Mouse (Mus musculus) right cerebral cortex, postnatal 36 days (tissue): ENCODE data around the gene Sez6l2.

ENCODE experiments used
- DNase-seq, 2 experiments: peaks; one replicate each; pipeline ENCODE4 v3.0.0; 2022; ENCODE audit warnings: low spot score in 2 of 2, mixed read lengths in 1 of 2

The Sez6l2 gene

DNA sequence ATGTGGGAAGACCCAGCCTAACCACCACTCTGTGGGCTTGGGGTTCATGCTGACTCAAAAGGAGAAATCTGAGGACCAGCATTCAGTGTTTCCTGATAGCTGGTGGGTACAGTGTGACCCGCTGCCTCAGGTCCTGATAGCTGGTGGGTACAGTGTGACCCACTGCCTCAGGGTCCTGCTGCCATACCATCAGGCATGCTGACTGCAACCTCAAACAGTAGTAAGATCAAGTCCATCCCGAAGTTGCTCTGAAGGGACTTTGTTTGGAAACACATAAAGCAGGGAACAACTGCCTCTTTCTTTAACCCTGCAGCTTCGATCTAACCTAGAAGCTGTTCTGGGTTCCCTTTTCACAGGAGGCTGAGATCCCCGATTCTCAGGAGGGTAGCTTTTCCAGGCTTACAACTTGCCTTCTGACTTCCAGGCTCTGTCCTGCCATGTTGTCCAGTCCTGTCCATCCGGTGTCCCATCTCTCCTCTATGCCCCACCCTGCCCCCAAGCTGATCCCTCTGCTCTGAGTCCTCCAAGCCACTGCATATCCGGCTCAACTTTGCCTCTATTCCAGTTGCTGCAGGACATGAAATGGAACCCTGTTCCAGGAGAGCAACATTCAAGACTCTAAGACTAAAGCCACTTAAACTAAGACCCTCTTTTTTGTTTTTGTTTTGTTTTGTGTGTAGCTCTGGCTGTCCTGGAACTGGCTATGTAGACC lies 57.1 kb downstream of the Sez6l2 start:
- DNase-seq: no peak

DNA sequence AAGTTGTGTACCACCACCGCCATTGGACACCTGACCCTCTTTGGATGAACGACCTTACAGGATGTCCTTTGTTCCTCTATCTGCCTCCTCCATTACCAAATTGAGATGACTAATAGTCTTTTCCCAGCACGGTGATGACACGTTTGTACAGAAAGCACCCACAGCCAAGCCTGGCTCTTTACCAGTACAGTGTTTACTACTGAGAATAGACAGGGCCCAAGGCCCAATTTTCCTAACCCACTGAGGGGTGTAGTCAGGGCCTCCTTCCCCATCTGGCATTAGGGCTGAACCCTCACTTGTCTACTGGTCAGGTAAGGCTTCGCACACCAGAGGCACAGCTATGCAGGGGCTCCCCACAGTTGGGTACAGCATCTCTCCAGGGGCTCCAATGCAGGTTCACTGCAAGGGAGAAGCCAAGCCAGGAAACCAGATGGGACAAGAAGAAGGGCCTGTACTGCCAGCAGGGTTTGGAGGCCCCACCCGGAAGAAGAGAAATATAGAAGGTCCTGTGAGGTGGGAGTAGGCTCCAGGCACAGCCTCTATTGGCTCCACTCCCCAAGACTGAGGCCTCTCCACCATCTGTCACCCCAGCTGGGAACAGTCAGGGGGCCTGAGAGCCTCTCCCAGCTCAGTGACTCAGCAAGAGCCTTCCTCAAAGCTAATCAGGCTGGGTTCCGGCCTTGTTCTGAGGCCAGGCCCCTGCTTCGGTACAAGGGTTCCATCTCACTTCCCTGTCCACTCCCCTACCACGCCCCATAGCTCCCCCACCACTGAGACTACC lies 58.1 kb downstream of the Sez6l2 start:
- DNase-seq: peak; percentile 70 to 72

DNA sequence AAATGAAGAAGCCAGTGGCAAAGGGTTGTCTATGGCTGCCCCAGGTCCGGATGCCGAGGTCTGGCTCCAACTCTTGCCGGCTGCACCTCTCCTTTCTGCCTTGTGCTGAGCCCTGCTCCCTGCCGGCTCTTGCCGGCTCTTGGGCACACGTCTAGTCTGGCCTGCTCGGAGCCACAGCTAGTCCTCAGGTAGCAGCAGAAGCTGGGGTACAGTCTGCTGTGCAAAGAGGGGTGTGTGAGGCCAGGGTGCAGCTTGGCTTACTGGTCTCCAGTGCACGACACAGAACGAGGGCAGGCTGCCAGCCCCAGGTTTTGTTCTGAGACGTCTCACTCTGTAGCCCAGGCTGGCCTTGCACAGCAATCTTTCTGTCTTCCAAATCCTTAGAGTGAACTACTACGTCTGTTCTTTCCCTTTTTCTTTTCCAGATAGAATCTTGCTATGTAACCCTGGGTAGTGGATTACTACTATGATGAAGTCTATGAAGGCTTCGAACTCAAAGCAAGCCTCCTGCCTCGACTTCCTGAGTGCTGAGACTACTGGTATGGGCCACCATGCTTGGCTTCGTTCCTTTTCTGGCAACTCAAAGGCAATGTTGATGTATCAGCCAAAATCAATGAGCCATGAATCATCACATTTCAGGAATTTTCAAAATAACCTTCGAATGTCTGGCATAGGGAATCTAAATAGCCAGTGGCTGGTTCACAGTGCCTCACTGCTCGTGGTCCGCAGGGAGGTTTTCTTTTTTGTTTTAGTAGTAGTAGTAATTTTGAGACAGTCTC lies 59.1 kb downstream of the Sez6l2 start:
- no peak for DNase-seq

DNA sequence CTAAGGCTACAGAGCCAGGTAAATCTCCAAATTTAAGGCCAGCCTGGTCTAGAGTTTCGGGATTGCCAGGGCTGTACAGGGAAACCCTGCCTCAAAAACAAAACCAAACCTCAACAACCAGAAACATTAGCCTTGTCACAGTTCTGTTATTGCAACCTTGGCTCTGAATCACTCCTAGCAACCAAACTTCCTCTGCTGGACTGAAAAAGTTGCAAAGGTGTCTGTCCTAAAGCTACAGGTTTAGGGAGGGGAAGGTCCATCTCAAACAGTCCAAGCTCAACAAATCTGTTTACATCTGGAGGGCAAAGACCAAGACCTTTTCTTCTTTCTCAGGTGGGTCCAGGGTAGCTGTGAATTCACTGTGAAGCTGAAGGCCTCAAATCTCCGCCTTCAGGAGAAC lies 60.7 kb downstream of the Sez6l2 start:
- DNase-seq: no peak

DNA sequence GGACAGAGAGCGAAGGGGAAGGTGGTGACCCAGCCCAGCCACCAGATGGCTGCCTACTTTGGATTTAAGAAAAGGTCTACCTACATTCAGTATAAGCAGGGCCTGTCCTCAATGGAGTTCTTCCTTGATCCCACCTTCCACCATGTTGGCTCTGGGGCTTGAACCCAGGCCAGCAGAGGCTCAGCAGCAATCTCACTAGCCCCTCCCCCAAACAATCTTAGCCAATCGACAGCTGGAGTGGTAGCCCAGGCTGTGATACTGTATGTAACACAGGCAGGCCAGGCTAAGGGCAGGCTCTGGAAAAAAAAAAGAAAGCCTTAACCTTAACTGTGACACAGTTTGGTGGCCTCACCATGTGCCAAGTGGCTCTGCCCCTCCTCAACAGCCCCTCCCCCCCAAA lies 61.4 kb downstream of the Sez6l2 start:
- DNase-seq: no peak

DNA sequence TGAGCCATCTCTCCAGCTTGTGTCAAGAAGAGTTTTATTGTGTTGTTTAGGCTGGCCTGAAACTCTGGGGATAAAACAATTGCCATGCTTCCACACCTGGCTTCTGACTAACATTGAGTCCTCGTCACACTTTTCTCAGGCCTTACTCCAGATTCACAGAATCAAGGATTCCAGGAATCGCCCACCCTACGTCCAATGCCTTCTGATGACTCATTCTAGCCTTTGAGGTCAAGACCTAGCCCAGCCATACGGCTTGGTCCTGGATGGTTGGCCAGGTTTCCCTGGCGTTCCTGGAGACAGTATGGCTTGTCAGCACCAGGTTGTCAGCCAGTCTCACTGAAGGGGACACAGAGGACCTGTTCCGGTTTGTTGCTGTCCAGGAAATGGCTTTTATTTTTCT lies 62.0 kb downstream of the Sez6l2 start:
- no peak for DNase-seq

DNA sequence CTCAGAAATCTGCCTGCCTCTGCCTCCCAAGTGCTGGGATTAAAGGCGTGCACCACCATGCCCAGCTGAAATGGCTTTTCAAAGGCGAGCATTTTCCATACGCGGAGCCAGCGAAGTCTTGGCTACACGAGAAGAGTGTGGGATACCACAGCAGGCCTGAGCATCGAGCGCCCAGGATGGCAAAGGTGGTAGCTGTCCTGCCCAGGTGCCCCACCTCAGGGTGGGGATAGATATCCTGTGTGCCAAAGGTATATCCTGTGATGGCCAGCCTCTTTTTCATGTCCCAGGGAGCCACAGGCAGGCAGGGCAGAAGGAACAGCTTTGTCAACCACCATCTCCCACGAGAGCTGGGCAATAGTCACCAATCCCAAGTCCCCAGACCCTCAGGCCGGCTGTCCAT lies 62.5 kb downstream of the Sez6l2 start:
- no peak for DNase-seq

DNA sequence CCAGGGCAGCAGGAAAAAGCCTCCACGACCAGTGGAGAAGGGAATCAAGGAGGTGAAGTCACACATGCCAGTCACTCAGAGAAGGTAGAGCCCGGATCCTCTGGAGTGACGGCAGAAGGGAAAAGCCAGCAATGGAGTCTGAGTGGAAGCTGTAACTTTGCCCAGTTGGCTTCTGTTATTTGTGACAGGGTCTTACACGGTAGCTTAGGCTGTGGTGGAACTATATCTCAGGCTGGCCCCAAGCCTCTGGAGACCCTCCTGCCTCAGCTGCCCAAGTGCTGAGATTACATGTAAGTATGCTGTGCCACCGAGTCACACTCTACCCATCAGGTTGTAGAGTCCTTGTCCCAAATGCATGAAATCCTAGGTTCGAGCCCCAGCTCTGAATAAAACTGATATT lies 63.0 kb downstream of the Sez6l2 start:
- DNase-seq: no peak

DNA sequence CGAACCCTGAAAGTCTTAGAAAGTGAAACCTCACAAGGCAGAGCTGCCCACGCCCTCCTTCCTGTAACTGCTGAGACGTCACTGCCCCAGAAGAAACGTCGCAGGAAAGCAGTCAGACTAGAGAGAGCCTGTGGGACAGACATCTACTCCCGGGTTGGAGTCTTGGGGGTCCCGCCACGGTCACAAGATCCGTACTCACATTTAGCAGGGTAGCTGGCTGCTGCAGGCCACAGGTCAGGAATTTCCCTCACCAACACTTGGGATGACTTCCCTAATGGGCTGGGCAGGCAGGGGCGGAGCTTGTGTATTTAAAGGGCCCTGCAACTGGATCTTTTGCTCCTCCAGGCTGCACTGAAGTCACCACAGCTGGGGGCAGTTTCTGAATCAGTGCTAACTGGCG lies 64.0 kb downstream of the Sez6l2 start, which contains the start of gene Mvp:
TSS of gene Mvp (minus strand) at position 302 of the 400 bp plus-strand sequence.
- no peak for DNase-seq

DNA sequence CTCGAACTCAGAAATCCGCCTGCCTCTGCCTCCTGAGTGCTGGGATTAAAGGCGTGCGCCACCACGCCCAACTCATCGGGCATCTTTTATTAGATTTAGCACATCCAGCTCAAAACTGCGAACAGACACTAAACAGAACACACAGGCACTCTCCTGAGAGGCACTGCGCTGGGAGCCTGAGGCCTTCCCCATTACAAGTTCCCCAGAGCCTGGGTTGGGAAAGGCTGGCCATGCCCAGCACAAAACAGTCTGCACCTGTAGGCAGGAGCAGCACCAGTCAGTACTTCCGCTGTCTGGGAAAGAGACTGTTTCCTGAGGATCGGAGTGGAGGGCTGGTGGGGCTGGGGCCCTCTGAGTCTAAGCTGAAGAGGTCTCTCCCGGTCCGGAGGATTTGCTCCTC lies 64.6 kb downstream of the Sez6l2 start:
- no peak for DNase-seq

DNA sequence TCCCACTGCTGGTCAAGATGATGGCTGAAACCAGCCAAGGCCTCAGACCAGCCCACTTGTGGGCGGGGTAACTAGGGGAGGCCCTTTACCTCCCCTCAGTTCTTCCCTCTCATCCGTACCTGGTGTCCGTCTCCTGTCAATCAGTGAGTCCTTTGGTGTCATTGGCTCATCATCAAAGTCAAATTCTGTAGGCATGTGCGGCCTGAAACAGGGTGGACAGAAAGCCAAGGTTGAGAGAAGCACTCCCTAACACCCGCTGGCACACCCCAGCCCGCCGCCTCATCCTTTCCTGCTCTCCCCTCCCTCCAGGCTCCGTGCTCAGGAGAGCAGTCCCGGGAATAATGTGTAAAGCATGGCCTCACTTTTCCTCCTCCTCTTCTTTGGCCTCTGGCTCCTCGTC lies 65.7 kb downstream of the Sez6l2 start:
- no peak for DNase-seq

DNA sequence TGATC lies 65.9 kb downstream of the Sez6l2 start, which contains the start of gene Pagr1b:
TSS of gene Pagr1b (minus strand) at position 4 of the 5 bp plus-strand sequence.
- no peak for DNase-seq

DNA sequence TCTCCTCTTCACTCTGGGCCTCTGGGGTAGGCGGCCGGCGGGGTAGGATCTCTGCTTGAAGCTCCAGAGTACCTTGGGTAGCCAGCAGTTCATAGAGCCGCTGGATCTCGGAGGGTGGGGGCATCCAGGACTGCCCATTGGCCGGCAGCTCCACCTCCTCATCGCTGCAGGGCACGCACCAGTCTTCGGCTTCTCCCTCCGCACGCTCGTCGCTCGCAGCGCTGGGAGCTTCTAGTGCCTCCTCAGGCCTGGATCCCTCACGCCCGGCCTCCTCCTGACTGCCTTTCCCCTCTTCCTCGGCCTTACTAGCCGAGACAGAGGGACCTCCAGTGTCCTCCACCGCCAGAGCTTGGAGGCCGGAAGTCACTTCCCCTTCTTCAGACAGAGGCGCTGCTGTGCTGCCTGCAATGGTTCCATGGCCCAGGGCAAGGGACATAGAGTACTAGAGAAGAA lies 66.1 kb downstream of the Sez6l2 start:
- peak in 1 of 2 experiments; percentile 45 for DNase-seq

DNA sequence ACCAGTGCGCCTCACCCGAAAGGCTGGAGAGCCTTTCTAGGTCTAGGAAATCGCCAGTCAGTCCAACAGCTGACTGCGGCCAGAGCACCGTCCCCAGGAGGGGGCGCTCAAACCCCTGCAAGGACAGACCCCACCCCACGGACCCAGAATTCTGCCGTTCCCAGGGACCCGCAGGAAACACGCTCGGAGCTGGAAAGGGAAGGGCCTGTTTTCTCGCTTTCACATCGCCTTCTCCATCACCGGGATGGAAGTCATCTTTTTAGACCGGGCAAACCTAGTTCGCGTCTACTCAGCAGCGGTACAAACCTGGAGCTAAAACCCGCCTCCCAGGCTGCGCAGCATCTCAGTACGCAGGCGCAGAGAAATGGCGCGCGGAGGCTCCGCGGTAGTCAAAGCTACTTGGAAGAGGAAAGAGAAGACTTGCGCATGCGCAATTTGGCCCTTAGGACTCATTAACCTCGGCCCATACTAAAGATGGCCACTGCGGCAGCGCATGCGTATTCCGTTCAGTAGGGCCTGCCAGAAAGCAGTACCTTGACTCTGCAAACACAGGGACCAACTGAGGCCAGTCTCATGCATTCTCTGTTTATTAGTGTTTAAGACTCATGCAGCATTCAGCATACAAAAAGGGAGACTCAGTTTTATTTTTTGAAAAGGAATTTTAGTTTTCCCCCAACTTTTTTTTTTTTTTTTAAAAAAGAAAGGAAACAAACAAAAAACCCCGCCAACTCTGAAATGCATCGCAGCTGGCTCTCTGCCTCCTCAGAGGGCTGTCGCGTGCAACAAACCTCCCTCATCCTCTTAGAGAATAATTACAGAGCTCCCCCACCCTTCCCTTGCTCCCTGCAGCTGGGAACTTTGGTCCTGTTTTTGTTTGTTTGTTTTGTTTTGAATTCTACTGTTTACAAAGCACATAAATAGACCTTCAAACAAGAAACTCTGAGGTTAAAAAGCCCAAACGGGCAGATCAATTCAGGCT lies 66.9 kb downstream of the Sez6l2 start, which contains the start of gene Pagr1a:
TSS of gene Pagr1a (minus strand) at position 382 of the 979 bp plus-strand sequence.
- peak; percentile 95 to 96 for DNase-seq

DNA sequence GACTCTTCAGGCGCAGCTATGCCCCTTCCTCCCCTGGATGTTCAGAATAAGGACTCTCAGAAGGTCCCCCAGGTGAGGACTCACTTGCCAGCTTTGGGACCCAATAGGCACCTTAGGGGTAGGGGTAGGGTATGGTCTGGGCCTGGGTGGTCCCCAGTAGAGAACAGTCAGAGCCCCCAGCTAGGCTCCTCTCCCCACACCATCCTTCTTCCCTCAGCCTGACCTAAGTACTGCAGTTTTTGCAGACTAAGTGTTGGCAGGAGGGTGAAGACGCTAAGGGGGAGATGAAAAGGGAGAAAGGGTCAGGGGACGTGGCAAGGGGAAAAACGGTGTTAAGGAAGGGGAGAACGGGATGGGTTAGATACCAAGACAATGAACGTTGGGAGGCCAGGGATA lies 67.6 kb downstream of the Sez6l2 start:
- no peak for DNase-seq

DNA sequence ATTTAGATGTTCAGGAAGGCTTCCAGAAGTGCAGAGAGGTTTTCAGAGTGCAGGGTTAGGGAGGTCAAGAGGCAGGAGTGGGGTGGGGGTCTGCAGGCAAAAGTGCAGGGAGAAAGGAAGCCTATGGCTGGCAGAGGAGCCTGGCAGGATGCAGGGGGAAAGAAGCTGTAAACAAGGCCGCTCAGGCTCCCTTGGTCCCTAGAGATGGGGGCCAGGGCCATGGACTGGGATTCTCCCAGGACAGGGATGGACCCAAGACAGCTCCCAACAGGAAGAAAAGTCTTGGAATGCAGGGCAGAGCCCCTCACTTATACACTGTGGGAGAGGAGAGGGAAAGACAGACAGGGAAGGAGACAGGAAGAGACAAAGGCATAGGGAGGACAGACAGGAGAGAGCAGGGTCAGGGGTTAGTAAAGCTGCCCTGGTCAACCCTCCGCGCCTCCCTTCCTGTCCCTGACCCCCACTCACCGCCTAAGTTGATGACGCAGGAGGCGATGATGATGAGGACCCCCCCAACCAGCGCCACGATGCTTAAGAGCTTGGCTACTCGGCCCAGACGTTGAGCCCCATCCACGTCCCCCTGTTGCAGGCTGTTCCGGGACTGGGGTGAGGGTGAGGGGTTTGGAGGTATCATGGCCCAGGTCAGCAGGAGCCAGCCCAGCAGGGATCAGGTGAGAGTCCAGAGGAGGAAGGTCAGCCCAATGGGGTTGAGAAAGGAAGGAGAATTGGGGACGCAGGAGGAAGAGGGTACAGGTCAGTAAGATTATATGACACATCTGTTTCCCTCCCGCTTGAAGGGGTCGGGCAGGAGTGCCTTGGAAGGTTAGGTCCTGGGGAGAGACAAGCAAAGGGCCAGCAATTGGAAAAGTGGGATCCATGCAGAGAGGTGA lies 68.3 kb downstream of the Sez6l2 start:
- no peak for DNase-seq

DNA sequence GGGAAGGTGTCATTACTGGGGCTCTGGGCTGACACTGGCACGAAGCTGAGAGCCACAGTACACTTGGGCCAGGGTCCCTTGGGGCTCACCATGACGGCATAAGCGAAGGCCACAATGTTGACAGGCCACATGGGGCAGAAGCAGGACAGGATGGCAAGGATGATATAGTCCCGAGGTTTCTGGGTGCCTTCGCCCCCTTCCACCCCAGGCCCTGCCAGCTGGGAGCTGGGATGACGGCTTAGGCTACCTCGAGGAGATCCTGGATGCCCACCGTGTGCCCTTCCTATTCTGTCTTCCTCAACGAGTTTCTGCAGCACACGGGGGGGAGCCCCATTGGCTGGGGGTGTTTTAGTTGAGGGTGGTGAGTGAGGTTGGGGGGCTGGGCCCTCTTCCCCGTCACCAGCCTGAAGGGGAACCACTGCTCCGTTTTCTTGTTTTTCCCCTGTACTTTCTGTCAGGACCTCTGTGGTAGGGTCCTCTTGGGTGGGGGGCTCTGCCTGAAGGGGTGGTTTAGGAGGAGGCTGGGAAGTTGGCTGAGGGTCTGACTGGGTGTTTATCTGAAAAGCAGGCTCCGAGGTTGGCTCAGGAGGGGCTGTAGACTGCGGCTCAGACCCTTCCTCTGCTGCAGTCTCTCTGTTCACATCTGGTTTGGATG lies 69.1 kb downstream of the Sez6l2 start:
- DNase-seq: no peak

DNA sequence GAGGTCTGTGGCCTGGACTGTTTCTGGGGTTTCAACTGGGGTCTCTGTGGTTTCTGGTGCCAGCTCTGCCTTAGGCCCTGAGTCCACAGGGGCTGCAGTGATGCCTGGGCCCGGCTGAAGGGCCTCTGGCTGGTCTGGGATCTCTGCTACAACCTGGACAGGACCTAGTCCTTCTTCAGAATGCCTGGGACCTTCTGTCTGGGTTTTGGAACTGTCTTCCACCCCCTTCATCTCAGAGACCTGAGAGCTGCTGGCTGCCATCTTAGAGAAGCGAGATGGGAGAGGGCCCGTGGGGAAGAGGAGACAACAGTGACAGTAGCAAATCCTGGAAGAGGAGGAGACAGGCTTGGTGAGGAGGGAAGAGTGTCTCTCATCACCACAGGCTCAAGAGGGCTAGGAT lies 69.7 kb downstream of the Sez6l2 start:
- DNase-seq: no peak
